Mouse (Mus musculus) c-Kit-positive CD71-positive TER-119-negative erythroid progenitor cells, embryonic 14.5 days (primary cell): Measurements from ENCODE around the gene Vmn1r63.
"Not testable (repeated sequence)": the region's sequence is repeated elsewhere in the genome, so short reads cannot be mapped to it uniquely, and the experiment has no call there.

ENCODE experiments used
- DNase-seq: peaks from one replicate; pipeline ENCODE4 v3.0.0-alpha.2; 2013; ENCODE audit warnings: low read depth

The Vmn1r63 gene

DNA sequence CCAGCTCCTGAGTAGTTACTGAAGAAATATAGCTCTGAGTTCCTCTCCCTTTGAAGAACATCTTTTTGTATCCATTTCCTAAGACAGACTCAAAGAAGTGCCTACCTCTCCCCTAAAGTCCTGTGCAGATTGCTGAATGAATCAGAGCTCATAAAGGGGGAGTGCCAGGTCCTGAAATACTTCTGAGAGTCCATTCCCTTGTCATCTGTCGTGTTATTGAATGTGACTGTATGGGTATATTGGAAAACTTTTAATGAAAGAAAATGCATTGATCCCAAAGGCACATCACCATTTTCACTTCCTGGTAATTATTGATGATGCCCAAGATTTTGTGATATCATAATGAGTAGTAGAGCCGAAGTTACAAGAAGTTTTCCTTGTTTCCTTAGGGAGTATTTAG is at the start of gene Vmn1r63:
TSS of gene Vmn1r63 (minus strand) at position 101 of the 400 bp plus-strand sequence.
- not testable (repeated sequence) for DNase-seq
